Mouse (Mus musculus) embryo, embryonic 11 days (tissue): ENCODE measurements around the gene Setd4.

Source experiments
- DNase-seq: peaks from one replicate; pipeline ENCODE4 v3.0.0-alpha.2; 2015

Setd4 gene

DNA sequence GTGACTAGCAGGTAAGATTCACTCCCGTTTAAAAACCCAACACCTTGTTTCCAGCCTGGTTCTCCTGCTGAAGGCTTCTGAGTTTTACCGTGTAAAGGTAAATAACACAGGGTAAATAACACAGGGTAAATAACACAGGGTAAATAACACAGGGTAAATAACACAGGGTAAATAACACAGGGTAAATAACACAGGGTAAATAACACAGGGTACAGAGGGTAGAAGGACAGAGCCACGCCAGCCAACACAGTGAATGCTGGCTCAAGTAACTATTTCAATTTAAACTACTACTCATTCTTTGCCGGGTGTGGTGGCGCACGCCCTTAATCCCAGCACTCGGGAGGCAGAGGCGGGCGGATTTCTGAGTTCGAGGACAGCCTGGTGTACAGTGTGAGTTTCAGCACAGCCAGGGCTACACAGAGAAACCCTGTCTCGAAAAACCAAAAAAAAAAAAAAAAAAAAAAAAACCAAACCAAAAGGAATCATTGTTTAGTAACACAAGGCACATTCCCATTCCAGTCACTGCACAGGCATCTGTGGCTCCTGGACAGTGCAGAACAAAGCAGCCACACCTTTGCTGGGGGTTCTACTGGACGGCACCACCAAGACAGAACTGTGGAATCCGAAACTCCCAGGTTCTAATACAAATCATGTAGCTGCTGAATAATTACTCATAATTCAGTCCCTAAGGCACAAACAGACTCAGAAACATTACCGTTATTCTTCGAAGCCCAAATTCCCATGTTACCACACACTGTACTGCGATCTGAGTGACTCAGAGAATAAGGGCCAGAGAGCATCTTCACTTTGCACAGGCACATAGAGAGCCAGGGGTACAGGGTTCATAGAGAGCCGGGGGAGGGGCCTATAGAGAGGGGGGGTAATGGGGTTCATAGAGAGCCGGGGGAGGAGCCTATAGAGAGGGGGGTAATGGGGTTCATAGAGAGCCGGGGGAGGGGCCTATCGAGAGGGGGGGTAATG lies 12.1 kb downstream of the Setd4 start:
- no peak for DNase-seq

DNA sequence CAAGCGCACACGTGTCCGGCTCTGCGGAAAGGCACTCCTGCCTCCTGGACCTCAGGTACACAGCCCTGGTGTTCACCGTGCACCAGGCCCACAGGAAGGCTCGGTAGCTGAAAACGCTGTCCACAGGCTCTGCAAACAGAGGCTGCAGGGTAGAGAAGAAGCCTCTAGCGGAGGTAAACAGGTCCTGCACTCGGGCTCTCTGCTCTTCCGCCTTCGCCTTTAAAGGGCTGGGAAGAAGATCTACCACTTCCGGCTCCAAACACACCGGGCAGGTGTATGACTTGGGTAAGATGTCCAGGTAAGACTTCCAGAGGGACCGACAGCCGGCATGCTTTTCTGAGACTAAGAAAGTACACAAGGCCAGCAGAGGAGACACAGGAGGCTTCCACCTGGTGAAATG lies 12.9 kb downstream of the Setd4 start:
- no peak for DNase-seq

DNA sequence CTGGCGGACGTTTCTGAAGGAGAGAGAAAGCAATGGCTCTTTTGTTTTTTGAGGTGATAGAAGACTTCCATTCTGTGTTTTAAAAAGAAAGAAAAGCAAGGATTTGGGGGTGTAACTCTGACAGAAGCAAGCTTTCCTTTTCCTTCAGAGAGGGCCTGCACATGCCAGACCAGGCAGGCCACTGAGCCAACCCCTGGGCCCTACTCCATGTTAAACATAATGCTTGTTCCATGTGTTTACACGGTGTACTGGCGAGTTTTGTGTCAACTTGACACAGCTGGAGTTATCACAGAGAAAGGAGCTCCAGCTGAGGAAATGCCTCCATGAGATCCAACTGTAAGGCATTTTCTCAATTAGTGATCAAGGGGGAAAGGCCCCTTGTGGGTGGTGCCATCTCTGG lies 15.6 kb downstream of the Setd4 start:
- DNase-seq: no peak

DNA sequence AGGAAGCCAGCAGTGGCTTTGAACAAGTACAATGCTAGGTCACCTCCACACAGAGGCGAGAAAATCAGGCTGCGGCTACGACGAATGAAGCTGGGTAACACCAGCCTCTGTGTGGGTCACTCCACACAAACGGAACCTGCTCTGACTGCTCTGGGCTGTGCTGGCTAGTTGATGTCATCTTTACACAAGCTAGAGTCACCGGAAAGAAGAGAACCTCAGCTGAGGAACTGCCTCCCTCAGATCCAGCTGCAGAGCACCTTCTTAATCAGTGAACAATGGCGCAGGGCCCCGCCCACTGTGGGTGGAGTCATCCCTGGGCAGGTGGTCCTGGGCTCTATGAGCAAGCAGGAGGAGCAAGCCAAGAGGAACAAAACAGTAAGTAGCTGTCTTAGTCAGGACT lies 17.5 kb downstream of the Setd4 start:
- no peak for DNase-seq

DNA sequence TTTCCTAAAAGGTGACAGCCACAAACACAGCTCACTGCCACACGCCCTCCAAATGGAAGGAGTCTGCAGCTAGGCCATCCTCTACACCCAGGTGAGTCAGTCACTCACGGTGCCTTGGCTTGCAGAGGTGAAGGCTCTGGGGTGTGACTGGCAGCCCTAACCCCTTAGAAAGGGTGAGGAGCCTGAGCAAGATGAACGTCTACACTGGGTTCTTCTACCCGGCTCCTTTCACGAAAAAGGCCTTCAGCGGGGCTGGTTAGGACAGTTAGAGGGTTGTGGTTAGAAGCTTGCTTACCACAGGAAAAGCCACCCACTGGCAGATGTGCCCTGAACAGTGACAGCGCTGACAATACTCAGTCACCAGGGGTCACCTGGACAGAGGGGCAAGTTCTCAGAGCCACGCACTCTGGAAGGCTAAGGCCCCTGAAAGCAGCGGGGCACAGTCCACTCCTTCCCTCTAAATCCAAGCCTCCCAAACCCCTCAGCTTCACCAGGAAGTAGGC lies 18.1 kb downstream of the Setd4 start:
- no peak for DNase-seq

DNA sequence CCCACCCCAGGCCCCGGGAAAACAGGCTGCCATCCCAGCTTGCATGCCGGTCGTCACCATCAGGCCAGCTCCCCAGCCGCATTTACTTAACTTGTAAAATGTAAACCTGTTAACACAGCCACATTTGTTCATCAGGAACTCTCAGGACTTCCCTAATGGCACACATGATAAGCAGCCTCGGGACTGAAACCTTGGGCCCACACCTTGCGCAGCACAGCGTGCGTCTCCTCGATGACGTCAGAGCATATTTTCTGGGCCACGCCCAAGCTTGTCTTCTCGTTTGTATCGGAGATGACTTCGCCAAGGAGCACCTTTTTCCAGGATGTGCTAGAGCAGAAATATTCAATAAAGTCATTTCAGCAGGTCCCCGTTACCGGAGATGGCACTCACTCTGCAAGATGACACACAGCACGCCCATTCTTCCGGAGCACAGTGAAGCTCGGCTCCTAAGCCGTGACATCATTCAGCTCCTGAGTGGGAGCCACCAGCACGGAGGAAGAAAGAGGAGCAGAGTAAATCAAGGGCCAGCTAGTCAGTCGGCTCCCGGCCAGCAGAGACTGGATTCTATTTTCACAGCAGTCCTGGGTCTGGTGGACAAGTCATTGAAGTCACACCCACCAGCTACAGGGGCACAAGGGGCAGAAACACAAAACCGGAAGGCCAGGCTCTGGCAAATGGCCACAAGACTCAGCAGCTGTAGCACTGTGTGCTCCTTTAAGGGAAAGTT lies 18.7 kb downstream of the Setd4 start:
- no peak for DNase-seq

DNA sequence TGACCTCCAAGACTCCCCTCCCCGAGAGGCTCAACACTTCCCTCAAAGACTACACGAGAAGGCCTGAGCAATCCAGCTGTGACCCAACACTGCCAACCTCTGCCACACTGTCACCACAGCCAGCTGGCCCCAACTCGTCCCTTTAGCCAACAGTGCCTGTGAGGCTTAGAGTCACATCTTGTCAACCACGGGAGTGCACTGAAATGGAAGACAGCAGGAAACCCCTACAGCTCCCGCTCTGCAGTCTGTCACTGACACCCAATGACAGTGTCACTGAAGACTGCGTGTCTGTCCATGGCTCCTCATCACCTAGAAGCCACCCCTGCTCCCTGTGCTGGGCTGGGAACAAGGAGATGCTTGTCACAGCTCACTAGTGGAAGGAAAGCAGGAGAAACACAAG lies 22.7 kb downstream of the Setd4 start:
- no peak for DNase-seq

DNA sequence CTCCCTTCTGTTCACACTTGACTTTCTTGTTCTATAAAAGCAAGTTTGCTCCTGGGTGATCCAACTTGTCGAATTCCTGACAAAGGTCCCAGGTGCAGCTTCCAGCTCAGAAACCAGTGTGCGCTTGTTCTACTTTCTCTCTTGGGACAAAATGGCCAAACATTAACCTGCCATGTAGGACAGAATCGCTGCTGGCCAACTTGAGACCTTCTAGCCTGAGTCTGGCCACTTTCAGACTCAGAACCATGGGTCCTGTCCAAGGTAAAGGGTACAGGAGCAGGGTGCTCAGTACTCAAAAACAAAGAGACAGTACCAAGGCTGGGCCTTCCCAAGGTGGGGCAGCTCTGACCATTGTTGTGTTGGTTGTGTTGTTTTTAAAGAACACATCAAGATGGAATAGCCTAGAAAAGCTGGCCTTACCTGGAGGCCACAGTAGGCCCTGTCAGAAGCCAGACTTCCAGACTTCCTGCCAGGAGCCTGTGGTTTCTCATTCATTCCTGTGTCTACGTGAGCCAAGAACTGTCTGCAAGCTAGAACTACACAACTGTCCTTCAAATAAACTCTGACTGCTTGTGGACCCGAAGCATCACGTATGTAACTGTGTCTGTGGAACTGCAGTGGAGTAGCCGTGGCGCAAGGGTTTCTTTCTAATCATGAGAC lies 25.4 kb downstream of the Setd4 start:
- no peak for DNase-seq

DNA sequence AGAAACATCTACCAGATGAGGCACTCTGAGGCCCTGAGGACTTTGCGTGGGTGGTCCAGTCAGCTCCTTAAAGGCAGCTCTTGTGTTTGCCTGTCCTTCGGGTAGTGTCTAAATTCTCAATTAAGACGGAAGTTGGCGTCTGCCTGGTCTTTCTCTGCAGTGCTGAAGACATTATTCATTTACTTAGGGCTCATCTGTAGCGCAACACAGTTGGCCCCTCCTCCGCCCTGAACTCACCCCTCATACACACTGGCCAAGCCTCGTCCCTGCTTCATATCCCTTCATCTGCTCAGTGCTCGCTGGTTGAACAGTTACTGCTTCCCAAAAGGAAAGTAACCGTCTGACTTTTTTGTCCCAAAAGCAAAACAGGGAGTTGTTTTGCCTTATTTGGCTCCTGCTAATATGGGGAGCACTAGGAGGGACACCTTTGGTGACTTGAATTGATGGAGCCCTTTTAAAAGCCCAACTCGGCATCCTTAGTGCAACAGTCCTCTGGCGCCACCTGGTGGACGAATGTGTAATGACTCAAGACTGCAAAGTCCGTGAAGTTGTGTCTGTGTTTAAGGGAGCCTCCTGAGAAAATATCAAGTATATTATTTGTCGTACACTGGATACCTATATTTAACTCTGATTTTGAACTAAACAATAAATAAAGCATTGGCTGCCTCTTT lies 27.3 kb downstream of the Setd4 start:
- peak; percentile 86 for DNase-seq

DNA sequence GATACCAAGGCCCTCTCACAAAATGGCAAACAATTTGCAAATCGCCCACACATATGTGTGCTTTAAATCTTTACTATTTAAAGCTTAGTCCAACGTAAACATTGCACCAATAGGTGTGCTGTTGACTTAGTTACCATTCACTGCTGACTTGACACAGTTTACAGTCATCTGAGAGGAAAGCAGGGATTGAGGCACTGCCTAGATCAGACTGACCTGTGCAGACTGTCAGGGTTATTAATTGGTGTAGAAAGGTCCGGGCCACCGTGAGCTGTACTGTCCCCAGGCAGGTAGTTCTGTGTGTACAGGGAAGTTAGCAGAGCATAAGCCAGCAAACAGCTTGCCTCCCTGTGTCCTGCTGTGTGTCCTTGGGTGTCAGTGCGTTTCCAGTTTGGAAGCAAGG lies 28.3 kb downstream of the Setd4 start:
- no peak for DNase-seq

DNA sequence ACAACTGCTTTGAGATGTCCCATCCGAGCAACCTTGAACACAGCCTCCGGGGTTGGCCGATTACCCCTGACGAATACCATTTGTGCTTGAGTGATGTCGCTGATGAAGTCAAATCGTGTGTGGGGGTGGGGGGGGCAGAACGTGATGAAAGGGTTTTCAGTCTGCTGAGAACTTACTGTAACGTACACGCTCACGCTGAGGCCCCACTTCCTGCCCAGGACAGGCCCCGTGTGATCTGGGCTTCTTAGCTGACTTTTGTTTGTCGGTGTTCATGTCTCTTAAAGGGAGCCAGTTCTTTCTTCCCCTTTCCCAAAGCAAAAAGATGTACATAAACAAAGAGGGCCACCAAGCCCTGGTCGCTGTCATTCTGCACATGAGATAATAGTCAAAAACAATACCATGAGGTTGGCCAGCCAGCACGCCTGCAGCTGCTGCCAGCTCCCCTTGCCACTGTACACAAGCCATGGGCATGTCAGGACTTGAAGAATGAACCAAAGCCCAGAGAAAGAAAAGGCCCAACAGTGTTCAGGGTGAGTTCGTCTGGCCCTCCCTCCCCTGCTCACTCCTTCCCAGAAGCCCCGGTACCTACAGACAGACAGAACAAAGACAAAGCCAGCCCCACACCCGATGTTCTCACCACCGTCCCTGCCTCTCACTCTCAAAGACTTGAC lies 29.2 kb downstream of the Setd4 start:
- DNase-seq: peak; percentile 44

DNA sequence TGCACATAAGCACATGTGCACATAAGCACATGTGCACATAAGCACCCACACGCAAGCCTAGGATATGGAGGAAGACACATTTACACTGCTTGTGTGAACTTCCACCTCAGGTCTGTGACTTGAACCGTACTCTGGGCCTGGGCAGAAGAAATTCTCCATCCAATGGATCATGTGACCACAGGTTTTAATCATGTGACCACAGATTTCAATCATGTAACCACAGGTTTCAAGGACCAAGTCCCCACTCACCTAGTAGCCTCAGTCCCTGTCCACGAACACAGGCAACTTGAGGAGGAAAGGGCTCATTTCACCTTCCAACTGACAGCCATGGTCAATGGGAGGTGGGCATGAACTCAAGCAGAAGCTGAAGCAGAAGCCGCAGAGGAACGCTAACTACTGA lies 30.4 kb downstream of the Setd4 start:
- no peak for DNase-seq

DNA sequence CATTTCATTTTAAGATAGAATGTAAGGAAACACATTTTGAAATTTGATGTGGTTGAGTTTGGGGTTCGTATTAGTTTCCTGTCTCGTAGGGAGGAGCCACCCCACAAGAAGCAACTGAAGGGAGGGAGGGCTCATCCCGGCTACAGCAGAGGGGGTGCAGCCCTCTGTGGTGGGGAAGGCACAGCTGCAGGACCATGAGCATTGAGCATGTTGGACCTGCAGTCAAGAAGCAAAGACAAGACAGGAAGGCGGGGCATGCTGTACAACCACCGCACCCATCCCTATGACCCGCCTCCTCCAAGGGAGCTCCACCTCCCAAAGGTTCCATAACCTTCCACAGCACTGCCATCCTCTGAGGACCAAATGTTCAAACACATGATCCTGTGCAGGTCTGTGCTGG lies 31.5 kb downstream of the Setd4 start:
- DNase-seq: no peak

DNA sequence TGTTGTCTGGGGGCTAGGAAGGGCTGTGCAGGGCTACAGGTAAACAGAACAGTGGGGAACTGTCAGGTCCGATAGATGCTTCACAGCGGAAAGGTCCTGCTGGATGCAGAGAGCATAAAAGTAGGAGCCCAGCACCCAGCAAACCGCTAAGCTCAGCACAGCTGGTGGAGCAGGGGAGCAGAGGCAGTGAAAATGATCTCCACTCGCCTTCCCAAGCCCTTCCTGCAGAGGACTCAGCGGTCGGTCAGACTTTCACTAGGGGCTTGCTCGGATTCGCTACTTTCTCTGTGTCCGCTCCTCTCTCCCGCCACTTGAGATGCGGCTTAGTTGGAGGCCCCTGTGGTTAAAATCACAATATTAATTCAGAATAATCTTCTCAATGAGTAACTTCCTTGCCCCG lies 45.4 kb downstream of the Setd4 start:
- peak; percentile 62 for DNase-seq

DNA sequence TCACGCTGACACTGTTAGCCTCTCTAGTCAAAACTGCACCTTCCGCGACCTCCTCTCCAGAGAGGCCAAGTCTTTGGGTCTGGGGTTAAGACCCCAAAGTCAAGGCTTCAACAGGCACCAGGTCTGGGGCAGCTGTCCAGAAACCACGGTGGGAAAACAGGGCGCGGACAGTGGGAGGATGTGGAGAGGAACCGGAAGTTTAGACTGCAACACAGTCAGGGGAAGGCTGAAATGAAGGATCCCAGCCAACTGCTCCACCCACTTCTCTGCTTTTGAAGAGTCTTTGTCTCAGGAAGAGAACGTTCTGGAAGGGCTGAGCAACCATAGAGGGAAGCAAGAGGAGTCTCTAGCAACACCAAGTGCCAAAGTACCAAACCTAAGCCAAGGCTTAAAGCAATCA lies 46.2 kb downstream of the Setd4 start:
- no peak for DNase-seq

DNA sequence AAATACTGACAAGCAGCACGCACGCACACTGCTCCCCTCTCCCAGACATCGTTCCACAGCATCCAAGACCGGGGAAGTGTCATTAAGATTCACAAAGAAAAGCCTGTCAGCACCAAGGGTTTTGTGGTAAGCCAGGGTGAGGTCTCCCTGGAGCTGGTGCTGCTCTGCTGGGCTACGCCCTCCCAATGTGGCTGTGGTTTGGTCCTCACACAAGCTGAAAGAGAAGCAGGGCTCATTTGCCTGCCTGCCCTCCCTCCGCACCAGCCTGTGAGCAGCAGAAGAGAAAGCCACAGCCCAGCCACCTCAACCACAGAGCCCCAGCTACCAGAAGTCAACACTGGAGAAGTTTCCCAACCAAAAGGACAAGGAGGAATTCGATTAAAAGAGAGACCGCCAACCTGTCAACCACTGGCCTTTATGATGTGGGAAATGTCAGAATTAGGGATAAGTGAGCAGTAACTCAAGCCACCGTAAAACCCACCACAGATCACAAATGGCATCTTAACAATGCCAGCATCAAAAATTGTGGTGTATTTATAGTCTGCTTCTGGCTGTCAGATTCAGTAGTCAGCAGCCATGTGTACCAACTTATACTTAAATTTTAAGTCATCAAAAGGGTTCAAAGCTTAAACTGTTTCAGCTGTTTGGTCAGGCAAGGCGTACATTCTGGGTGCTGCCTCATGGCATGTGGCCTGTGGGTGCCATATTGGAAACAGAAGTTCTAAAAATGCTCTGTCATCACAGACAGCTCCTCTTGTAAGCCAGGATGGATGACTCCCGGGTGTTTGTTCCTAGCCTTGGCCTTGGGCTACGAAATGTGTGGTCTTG lies 51.0 kb downstream of the Setd4 start:
- no peak for DNase-seq

DNA sequence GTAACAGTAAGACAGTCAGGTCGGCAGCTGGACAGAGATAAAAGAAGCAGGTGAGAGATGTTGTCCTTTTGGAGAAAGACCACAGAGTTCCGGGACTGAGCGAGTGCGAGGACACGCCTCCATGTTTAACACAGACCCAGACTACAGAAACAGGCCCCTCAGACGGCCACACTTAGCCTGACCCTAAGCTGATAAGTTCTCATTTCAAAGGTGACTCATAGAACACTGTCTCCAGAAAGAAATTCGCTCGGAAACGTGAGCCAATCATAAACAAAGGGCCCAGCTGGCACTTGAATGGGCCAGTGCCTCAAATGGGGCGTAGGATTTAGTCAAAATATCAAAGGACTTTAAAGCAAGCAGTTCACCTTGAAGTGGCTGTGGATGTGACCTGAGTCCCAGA lies 54.6 kb downstream of the Setd4 start:
- no peak for DNase-seq

DNA sequence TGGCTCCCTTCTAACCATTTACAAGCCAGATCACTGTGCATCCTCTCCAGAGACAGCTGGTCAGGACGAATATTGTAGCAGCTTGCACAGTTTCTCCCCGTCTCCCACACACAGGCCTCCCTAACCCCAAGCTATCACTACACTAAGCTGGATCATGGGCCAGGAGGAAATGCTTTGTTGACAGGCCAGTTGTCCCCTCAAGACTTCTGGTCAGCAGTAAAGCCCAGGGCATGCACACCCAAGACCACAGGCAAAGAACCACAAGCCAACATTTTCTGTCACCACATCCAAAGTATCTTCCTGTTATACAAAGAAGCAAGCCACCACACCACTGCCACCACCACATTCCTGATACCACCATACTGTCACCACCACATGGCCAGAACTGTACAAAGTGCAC lies 55.8 kb downstream of the Setd4 start:
- no peak for DNase-seq

DNA sequence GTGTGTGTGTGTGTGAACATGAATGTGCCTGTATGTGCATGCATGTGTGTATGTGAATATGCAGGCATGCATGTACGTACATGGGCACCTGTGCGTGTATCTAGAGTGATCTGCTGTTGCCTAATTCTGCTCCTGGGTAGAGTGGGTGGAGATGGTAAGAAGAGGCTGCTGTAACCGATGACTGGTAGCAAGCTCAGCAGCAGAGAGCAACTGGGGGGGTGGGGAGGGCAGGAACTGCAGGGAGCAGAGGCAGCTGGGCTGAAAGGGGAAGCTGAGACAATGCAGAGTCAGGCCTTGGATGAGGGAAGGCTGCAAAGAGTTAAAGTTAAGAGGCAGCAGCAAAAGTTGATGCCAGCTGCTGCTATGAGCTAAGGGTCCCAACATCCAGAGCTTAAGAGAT lies 56.7 kb downstream of the Setd4 start:
- no peak for DNase-seq

DNA sequence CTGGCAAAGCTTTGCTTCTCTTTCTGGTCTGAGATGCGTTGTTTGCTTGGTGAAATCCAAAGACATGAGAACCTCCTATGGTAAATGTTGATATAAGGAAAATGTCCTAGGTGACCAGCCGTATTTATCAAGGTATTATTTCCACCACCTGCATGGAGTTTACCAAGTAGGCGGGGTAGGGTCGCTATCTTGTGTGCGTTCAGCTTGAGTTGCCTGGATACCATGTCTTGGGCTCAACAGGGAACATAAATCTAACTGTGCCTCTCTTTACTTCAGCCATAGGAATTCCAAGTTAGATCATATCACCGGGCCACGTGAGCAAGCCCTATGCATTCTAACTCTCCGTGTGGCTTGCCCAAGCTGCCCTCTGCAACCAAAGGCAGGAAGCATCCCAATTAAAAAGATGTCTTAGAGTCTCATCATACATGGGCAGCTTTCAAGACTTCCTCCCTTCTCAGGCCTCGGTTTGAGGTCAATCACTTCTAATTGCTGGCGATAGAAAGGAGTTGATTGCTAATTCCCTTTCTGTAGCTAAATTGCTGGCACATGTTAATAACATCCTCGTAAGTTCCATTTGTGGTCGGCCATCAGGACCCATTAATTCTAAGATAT lies 57.4 kb downstream of the Setd4 start:
- no peak for DNase-seq

DNA sequence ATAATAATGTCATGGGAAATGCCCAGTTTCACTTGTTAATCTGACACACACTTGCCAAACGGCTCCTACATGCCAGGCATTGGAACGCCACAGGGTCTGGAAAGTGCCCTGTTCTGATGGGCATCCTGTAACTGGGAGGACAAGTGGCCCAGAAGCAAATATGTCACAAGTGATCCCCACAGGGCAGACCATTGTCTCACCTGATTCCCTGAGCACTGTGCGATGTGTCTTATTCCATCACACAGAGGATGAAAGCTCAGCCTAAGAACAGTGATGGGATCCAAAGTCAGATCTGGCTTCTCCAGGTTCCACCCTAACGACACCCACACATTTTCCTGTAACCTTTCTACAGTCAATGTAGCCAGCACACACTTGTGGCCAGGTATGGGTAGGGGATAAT lies 58.9 kb downstream of the Setd4 start:
- no peak for DNase-seq
